Mouse (Mus musculus): Measurements from ENCODE around the gene Lim2. TPM values are rescaled to one million over a fixed set of nuclear protein-coding genes. Genes with fewer than 3 reads are reported as not detected.
"Not testable (repeated sequence)": the region's sequence is repeated elsewhere in the genome, so short reads cannot be mapped to it uniquely, and the experiment has no call there.

Lim2 gene
- not detected in 2 replicates for polyA plus RNA-seq (2014; fragmentation: Nextera tagmentation; extraction: Ambion mirVana)

- Histone ChIP-seq H3K9ac (replicated peaks; ENCODE audit: low read length) (no peak within 1 kb of the TSS), H3K9me3 (ENCODE audit: control insufficient read depth, low read length) (no peaks in the 10 kb centered on the region), H3K4me1 (ENCODE audit: control insufficient read depth, insufficient read depth, low read length) (0 out of 2 replicates have a peak, but pooled peaks cover 4% of the 10 kb centered on the region), H3K4me2 (ENCODE audit: low read length) (no peak within 1 kb of the TSS), H3K27me3 (ENCODE audit: control insufficient read depth, insufficient read depth, low read length) (no peaks in the 10 kb centered on the region), H3K36me3 (ENCODE audit: control insufficient read depth, insufficient read depth, low read length) (no peaks in the 10 kb centered on the region), H3K27ac (replicated peaks; ENCODE audit: low read depth, low read length) (no peak within 1 kb of the TSS), H3K4me3 (replicated peaks; ENCODE audit: low read depth, low read length) (no peak within 1 kb of the TSS)
- ATAC-seq (ENCODE audit: low FRiP score, low TSS enrichment) (no peak), DNase-seq (no peak)
- 88% methylated on average over 8 of the region's 8 CpGs for WGBS
Observed at GRCm38 (mm10) chr7:43427406-43427805, at the start of gene Lim2. TSS of gene Lim2 (plus strand) at chr7:43427670.

- no peaks in the 10 kb centered on the region for H3K9me3 ChIP-seq (ENCODE audit: control insufficient read depth, low read length)
- H3K4me1 ChIP-seq (ENCODE audit: control insufficient read depth, insufficient read depth, low read length) = no peaks in the 10 kb centered on the region
- 19% methylated on average over 5 of the region's 5 CpGs for WGBS
- H3K27ac ChIP-seq (replicated peaks; ENCODE audit: low read depth, low read length) = no peak overlapping the region
- ATAC-seq (ENCODE audit: low FRiP score, low TSS enrichment) (no peak), DNase-seq (peak; percentile 86)
- H3K4me2 ChIP-seq (ENCODE audit: low read length) = no peak overlapping the region
- no peak overlapping the region for H3K9ac ChIP-seq (replicated peaks; ENCODE audit: low read length)
- H3K36me3 ChIP-seq (ENCODE audit: control insufficient read depth, insufficient read depth, low read length) = no peaks in the 10 kb centered on the region
- no peaks in the 10 kb centered on the region for H3K27me3 ChIP-seq (ENCODE audit: control insufficient read depth, insufficient read depth, low read length)
- H3K4me3 ChIP-seq (replicated peaks; ENCODE audit: low read depth, low read length) = no peak overlapping the region
Observed at GRCm38 (mm10) chr7:43378226-43378625, 49.2 kb upstream of the Lim2 start.

GRCm38 (mm10) chr7:43392349-43393121 lies 34.9 kb upstream of the Lim2 start:
- H3K4me2 ChIP-seq (ENCODE audit: low read length) = no peak overlapping the region
- no peak for DNase-seq
- ATAC-seq (ENCODE audit: low FRiP score, low TSS enrichment) = no peak
- no peak overlapping the region for H3K4me3 ChIP-seq (replicated peaks; ENCODE audit: low read depth, low read length)
- H3K36me3 ChIP-seq (ENCODE audit: control insufficient read depth, insufficient read depth, low read length) = no peaks in the 10 kb centered on the region
- no peaks in the 10 kb centered on the region for H3K27me3 ChIP-seq (ENCODE audit: control insufficient read depth, insufficient read depth, low read length)
- 81% methylated on average over 8 of the region's 8 CpGs for WGBS
- H3K9ac ChIP-seq (replicated peaks; ENCODE audit: low read length) = no peak overlapping the region
- H3K27ac ChIP-seq (replicated peaks; ENCODE audit: low read depth, low read length) = no peak overlapping the region
- H3K4me1 ChIP-seq (ENCODE audit: control insufficient read depth, insufficient read depth, low read length) = no peaks in the 10 kb centered on the region
- H3K9me3 ChIP-seq (ENCODE audit: control insufficient read depth, low read length) = no peaks in the 10 kb centered on the region

GRCm38 (mm10) chr7:43399501-43399900 lies 28.0 kb upstream of the Lim2 start:
- ATAC-seq (ENCODE audit: low FRiP score, low TSS enrichment) (no peak), DNase-seq (no peak)
- no peaks in the 10 kb centered on the region for H3K9me3 ChIP-seq (ENCODE audit: control insufficient read depth, low read length)
- H3K4me3 ChIP-seq (replicated peaks; ENCODE audit: low read depth, low read length) = no peak overlapping the region
- WGBS = 94% methylated on average over 2 of the region's 2 CpGs
- no peak overlapping the region for H3K9ac ChIP-seq (replicated peaks; ENCODE audit: low read length)
- no peaks in the 10 kb centered on the region for H3K27me3 ChIP-seq (ENCODE audit: control insufficient read depth, insufficient read depth, low read length)
- no peak overlapping the region for H3K4me2 ChIP-seq (ENCODE audit: low read length)
- H3K27ac ChIP-seq (replicated peaks; ENCODE audit: low read depth, low read length) = no peak overlapping the region
- no peaks in the 10 kb centered on the region for H3K4me1 ChIP-seq (ENCODE audit: control insufficient read depth, insufficient read depth, low read length)
- no peaks in the 10 kb centered on the region for H3K36me3 ChIP-seq (ENCODE audit: control insufficient read depth, insufficient read depth, low read length)

GRCm38 (mm10) chr7:43402718-43403117 lies 24.8 kb upstream of the Lim2 start:
- 57% methylated on average over 2 of the region's 2 CpGs for WGBS
- Histone ChIP-seq H3K27me3 (ENCODE audit: control insufficient read depth, insufficient read depth, low read length) (no peaks in the 10 kb centered on the region), H3K9me3 (ENCODE audit: control insufficient read depth, low read length) (no peaks in the 10 kb centered on the region), H3K9ac (replicated peaks; ENCODE audit: low read length) (no peak overlapping the region), H3K4me2 (ENCODE audit: low read length) (no peak overlapping the region), H3K4me3 (replicated peaks; ENCODE audit: low read depth, low read length) (no peak overlapping the region), H3K36me3 (ENCODE audit: control insufficient read depth, insufficient read depth, low read length) (no peaks in the 10 kb centered on the region), H3K27ac (replicated peaks; ENCODE audit: low read depth, low read length) (no peak overlapping the region), H3K4me1 (ENCODE audit: control insufficient read depth, insufficient read depth, low read length) (no peaks in the 10 kb centered on the region)
- DNase-seq (no peak), ATAC-seq (ENCODE audit: low FRiP score, low TSS enrichment) (no peak)

- WGBS = 89% methylated on average over 3 of the region's 3 CpGs
- H3K9ac ChIP-seq (replicated peaks; ENCODE audit: low read length) = no peak overlapping the region
- H3K4me3 ChIP-seq (replicated peaks; ENCODE audit: low read depth, low read length) = no peak overlapping the region
- no peaks in the 10 kb centered on the region for H3K4me1 ChIP-seq (ENCODE audit: control insufficient read depth, insufficient read depth, low read length)
- ATAC-seq (ENCODE audit: low FRiP score, low TSS enrichment) (no peak), DNase-seq (no peak)
- no peak overlapping the region for H3K27ac ChIP-seq (replicated peaks; ENCODE audit: low read depth, low read length)
- H3K36me3 ChIP-seq (ENCODE audit: control insufficient read depth, insufficient read depth, low read length) = no peaks in the 10 kb centered on the region
- no peak overlapping the region for H3K4me2 ChIP-seq (ENCODE audit: low read length)
- H3K9me3 ChIP-seq (ENCODE audit: control insufficient read depth, low read length) = no peaks in the 10 kb centered on the region
- H3K27me3 ChIP-seq (ENCODE audit: control insufficient read depth, insufficient read depth, low read length) = no peaks in the 10 kb centered on the region
Observed at GRCm38 (mm10) chr7:43407573-43407972, 19.9 kb upstream of the Lim2 start.

GRCm38 (mm10) chr7:43408131-43408553 lies 19.3 kb upstream of the Lim2 start, which contains the start of gene Siglecg:
TSS of gene Siglecg (plus strand) at chr7:43408204.
- no peak for ATAC-seq (ENCODE audit: low FRiP score, low TSS enrichment)
- Histone ChIP-seq H3K27me3 (ENCODE audit: control insufficient read depth, insufficient read depth, low read length) (no peaks in the 10 kb centered on the region), H3K36me3 (ENCODE audit: control insufficient read depth, insufficient read depth, low read length) (no peaks in the 10 kb centered on the region), H3K4me2 (ENCODE audit: low read length) (no peak within 1 kb of the TSS), H3K4me1 (ENCODE audit: control insufficient read depth, insufficient read depth, low read length) (no peaks in the 10 kb centered on the region), H3K9ac (replicated peaks; ENCODE audit: low read length) (no peak within 1 kb of the TSS), H3K9me3 (ENCODE audit: control insufficient read depth, low read length) (no peaks in the 10 kb centered on the region), H3K27ac (replicated peaks; ENCODE audit: low read depth, low read length) (no peak within 1 kb of the TSS), H3K4me3 (replicated peaks; ENCODE audit: low read depth, low read length) (no peak within 1 kb of the TSS)
- DNase-seq = no peak
- WGBS = 84% methylated on average over 4 of the region's 4 CpGs

GRCm38 (mm10) chr7:43409084-43409483 lies 18.4 kb upstream of the Lim2 start:
- WGBS = 83% methylated on average over 3 of the region's 3 CpGs
- DNase-seq = no peak
- Histone ChIP-seq H3K9ac (replicated peaks; ENCODE audit: low read length) (no peak overlapping the region), H3K4me3 (replicated peaks; ENCODE audit: low read depth, low read length) (no peak overlapping the region), H3K27ac (replicated peaks; ENCODE audit: low read depth, low read length) (no peak overlapping the region), H3K9me3 (ENCODE audit: control insufficient read depth, low read length) (no peaks in the 10 kb centered on the region), H3K27me3 (ENCODE audit: control insufficient read depth, insufficient read depth, low read length) (no peaks in the 10 kb centered on the region), H3K4me2 (ENCODE audit: low read length) (no peak overlapping the region), H3K4me1 (ENCODE audit: control insufficient read depth, insufficient read depth, low read length) (no peaks in the 10 kb centered on the region), H3K36me3 (ENCODE audit: control insufficient read depth, insufficient read depth, low read length) (no peaks in the 10 kb centered on the region)
- ATAC-seq (ENCODE audit: low FRiP score, low TSS enrichment) = no peak

- WGBS = 31% methylated on average over 4 of the region's 4 CpGs
Observed at GRCm38 (mm10) chr7:43411724-43412123, 15.7 kb upstream of the Lim2 start.

More at GRCm38 (mm10) chr7:43411724-43412123, 15.7 kb upstream of the Lim2 start:
- not testable (repeated sequence) for H3K9me3 ChIP-seq (ENCODE audit: control insufficient read depth, low read length); ATAC-seq (ENCODE audit: low FRiP score, low TSS enrichment); H3K36me3 ChIP-seq (ENCODE audit: control insufficient read depth, insufficient read depth, low read length); H3K4me1 ChIP-seq (ENCODE audit: control insufficient read depth, insufficient read depth, low read length); H3K4me3 ChIP-seq (replicated peaks; ENCODE audit: low read depth, low read length); H3K27ac ChIP-seq (replicated peaks; ENCODE audit: low read depth, low read length); DNase-seq; H3K4me2 ChIP-seq (ENCODE audit: low read length); H3K27me3 ChIP-seq (ENCODE audit: control insufficient read depth, insufficient read depth, low read length); H3K9ac ChIP-seq (replicated peaks; ENCODE audit: low read length)

All from midbrain, embryonic 14.5 days (tissue).